Mouse (Mus musculus) layer of hippocampus, adult 11-12 months (tissue): ENCODE measurements around the gene Trove2.

Source experiments
- DNase-seq: peaks from one replicate; pipeline ENCODE4 v3.0.0; 2022; ENCODE audit warnings: low spot score

The Trove2 gene

DNA sequence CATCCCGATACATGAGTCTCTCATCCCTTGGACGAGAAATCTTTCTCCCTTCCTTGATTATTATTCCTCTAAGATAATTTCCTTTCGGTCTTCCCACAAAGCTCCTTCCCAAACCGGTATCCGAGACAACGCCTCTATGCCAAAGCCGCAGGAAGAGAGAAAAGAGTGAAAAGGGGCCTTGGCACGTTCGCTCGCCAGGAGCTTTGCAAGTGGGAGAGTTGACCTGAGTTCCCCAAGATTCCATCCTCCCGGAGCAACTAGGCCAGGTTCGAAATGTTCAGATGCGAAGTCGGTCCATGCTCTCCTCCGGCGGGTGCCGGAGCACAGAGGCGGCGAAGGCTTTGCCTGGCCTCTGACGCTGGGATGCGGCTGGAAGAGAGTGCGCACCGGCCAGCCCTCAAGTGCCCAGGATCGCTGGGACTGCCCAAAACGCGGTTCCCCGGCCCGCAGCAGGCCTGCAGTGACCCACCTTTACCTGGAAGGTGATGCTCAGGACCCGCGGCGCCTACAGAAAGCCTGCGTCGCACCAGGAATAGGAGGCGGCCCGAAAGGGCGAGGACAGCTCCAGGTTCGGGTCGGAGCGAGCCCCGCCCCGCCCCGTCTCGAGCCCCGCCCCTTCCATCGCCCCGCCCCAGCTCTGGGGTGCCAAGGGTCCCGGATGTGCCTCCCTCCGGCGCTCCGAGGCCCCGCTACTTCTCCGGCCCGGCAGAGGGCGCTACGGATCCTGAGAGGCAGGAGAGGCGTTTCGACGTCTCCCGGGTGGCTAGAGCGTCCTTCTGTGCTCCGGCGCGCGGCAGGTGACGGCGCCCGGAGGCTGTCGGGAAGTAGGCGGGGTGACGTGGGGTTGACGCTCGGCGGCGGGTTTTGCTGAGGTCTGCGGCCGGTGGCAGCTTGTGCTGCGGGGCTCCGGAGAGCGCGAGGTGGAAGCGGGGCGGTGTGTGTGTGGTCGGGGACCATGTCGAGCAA lies at the start of gene Trove2, which contains the start of gene Uchl5:
Gene Trove2, minus strand, starts transcription at position 623 of the 966 bp plus-strand sequence.
Gene Uchl5, plus strand, starts transcription at position 827 of the 966 bp plus-strand sequence.
- peak; percentile 98 for DNase-seq

DNA sequence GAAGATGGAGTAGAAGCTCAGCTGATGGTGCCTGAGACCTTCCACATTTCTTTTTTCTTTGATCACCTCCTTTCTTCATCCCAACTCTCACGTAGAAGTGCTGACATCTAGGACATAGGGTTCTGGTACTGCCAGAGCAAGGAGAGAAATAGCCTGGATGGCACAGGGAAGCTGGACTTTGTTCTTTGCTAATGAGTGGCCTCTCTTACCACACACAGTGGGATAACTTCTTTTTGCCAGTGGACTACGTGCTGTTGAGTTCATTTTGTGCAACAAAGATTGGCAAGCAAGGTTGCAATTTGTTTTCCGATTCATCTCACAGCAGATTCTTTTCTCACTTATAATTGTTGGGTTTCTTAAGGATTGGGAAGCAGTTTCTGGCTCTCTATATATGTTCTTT lies 45.8 kb upstream of the Trove2 start:
- no peak for DNase-seq

DNA sequence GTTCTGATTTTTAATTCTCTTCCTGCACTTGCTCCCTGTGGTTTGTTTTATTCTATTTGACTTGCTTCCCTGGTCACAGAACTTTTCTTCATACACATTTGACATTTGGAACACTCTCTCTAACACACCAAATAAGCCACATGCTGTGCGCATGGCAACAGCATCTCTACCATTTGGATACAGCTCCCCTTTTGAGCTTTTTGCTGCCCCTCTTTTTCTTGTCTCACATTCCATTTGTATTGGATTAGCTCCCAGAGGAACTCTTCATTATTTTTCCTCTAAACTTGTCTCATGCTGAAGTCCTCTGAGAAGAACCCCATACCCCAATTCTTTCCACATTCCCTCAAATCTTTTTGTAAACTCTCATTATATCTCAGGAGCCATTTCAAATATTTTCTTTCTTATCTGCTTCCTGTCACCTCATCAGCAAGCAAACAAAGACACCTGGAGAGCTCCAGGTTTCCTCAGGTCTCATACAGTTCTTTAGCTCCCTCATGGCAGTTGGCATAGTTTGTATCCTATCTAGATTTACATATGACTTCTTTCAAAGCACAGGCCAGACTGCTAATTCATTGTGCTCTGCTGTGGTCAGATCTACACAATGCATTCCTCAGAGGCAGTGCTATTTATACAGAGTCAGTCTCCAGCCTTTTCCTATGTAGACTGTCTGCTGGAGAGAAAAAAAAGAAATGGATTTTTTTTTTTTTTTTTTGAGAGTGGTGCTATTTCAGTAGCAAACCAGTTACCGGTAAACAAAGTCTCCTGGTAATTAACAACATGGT lies 43.4 kb upstream of the Trove2 start:
- DNase-seq: no peak

DNA sequence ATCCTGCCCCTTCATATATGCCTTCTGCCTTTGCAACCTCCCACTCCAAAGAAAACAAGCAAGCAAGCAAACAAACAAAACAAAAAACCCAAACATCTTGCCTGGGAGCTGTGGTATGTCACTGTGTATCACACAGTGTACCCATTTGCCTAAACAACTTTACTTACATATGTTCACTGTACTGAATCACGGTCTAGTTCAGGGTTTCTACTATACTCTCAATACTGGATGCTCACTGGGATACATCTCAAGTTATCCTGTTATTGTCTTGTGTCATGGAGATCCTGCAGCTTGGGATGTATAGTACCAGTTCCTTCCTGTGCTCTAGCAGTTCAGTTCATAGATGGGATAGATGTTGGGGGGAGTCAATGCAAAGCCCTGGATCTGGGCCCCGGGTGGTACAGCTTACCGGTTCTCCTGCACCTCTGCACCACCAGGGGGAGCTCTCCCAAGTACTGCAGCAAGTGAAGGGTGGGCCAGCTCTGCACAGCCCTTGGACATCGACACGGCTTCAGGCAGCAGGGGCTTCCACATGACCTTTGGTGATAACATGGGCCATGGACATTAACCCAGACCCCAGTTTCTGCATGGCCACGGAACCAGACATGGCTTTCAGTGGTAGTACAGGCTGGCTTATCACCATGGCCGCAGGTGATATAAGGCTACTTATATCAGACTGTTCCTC lies 37.0 kb upstream of the Trove2 start:
- peak; percentile 83 for DNase-seq

DNA sequence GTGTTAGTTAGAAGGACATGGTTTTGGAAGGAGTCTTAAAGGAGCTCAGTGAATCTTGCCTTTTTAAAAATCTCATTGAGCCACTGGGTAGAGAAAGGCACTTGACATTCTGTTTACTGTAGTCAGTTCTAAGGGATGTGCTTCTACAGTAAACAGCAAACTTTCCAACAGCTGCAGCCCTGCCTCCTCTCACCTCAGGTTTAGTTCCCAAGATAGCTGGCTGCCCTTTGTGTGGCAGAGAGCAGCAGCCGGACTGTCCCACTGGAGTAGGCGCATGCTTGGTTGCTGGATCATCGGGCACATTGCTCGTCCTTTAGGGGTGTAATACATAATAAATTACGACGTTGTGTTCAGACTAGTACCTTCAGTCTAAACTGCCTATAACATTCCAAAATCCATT lies 32.2 kb upstream of the Trove2 start:
- no peak for DNase-seq

DNA sequence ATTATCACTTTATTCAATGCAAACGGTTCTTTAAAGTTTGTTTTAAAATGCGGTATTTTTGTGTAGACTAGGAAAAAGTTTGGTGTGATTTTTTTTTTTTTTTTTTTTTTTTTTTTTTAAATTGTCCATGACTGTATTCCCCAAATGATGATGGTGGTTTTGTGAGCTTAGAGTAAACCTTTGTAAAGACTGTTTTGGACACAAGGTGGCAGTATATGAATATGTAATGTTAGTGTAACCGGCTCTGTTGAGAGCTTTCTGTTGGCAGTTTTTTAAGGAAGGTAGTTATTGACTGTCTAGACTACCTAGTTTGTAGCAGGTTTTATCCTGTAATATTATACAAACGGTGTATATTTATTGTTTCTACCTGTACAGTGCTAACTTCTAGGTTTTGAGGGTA lies 26.7 kb upstream of the Trove2 start:
- peak; percentile 47 for DNase-seq

DNA sequence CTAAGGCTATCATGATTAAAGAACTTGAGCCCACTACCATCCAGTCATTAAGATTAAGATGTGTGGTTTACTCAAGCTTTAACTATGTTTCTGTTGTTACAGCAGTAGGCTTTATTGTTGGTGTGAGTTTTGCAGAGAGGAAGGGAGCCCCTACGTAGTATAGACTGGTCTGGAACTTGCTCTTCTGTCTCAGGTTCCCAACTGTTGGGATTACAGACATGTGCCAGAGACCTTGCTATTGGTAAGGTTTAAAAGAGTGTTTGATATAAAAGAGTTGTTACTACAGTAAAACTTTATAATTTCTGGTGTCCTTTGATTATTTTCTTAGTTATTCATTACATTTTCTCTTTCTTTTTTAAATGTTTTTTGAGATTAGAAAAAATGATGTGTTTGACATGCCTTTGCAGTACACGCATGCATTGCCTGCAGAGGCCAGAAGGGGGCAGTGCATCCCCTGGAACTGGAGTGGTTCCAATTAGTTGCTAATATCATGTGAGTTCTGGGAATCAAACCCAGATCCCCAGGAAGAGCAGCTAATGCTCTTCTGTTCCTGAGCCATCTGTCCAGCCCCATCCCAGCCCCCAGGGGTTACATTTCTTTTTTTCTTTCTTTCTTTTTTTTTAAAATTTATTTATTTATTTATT lies 11.8 kb upstream of the Trove2 start:
- peak; percentile 25 for DNase-seq

DNA sequence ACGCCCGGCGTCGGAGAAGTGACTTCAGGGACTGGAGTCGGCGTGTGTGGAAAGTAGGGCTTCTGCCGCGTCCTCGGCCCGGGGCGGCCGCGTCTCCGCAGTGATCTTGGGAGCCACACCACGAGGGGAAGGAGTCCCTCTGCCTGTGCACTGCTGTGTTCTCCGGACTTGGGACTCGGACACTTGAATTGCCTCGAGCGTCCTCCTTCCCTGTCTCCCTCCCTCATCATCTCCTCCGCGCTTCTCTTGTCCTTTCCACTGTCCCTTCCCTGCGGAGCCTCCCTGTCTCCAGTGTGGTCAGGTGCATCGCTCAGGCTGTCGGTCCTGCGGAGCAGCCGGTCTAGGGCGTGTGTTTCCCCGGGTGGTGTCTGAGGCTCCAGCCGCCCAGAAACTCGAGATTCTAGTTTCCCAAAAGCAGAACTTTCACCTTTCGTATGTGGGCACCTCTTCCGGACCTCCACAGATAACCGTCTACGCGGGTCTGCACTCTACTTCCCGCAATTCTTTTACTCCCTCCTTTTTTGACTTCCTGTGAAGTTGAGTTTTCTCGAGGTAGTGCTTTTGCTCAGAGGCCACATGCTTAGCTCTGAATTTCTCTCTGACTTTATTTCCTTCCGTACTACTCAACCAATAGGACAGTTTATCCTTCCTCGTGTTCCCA lies 820 bp upstream of the Trove2 start:
- no peak for DNase-seq

DNA sequence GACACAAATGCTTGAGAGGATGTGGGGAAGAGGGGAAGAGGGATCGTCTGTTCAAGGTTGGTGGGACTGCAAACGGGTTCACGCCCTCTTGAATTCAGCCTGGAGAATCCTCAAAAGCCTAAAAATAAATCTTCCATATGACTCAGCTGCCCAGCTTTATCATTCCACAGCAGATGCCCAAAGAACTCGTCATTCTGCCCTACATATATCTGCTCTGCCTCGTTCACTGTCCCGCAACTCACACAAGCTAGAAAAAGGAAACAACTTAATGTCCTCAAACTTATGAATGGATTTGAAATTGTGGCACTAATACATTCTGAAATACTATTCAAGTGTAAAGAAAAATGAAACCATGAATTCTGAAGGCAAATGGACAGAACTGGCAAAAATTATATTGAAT lies 3.0 kb downstream of the Trove2 start:
- no peak for DNase-seq

DNA sequence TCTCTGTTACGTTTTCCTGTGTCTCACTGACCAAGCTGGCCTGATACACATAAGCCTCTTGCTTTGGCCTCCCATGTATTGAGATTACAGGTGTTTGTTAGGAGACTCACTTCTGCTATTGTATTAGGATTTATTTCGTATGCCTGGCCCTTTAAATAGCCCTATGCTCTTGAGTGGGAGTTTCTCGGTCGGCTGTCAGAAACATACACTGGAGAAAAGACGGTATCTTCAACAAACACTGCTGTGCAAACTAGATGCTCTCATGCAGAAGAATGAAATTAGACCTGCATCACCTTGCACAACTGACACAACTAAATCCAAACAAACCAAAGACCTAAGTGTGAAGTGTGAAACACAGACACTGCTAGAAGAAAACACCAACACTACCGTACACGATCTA lies 3.8 kb downstream of the Trove2 start:
- DNase-seq: no peak

DNA sequence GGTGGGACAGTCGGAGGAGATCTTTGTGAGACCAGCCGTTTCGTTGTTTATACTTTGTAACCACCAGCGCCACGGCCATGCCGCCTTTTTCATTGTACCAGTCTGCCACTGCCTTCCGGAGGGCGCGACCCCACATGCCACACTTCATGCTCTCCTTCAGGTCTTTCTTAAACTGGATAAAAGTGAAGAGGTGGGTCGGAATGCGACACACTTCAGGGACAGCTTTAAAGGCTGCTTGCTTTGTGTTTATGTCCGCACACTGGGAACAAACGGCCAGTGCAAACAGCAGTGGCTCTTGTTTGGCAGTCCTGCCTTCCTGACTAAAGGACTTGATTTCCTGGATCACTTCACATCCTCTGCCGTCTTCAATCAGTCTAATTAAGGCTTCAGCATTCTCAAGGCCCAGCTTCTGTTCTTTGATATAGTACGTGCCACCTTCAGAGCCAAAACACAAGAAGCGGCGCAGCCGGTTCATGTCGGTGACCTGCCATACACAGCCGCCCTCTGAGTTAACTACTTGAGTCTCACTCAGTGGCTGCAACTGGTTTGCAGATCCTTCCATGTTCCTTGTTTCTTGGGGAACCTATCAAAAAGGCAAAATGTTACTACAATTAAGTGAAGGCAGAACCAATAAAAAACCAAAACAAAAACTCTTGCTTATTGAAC lies 6.3 kb downstream of the Trove2 start:
- DNase-seq: no peak

DNA sequence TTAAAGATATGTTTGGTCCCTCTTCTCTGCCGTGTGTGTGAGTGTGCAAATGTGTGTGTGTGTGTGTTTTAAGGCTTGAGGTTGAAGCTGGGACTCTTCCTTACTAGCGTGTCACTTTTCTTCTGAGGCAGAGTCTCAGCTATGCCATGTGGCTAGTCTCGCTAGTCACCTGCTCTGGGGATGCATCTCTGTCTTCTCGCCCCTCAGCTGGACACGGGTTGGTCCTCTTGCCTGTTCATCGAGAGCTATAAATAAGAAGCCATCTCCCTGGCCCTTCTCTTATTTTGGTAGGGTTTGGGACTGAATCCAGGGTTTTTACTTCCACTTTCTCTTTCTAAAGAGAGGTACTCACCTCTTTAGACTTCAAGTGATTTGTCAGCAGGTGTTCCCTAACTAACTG lies 10.6 kb downstream of the Trove2 start:
- DNase-seq: no peak

DNA sequence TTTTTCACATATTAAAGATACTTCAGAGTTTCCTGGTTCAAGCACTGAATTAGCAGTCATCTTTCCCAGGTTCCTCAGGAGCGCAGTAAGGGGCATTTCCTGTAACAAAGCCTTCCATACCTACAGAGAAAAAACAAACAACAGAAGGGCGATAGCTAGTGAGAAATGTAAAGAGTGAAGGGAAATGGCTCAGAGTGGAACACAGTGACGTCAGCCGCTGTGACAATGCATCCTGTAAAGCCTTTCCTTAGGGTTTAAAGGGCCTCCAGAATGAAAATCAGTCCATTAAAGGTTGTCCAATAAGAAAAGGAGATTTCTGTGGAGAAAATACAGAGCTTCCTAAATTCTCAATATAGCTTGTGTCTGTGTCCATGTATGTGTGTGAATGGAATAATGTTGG lies 11.1 kb downstream of the Trove2 start:
- DNase-seq: no peak

DNA sequence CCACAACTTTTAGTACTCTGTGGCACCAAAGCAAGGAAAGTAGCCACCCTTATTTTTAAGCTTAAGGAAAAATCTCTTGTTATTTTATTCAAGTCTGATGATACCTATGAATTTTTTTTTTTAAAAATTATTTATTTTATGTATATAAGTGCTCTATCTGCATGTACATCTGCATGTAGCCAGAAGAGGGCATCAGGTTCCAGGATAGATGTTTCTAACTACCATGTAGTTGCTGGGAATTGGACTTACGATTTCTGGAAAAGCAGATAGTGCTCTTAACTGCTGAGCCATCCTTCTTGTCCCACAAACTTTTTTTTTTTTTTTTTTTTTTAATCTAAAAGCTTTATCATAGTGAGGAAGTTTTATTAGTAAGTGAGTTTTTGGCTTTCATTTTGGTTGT lies 12.4 kb downstream of the Trove2 start:
- DNase-seq: no peak

DNA sequence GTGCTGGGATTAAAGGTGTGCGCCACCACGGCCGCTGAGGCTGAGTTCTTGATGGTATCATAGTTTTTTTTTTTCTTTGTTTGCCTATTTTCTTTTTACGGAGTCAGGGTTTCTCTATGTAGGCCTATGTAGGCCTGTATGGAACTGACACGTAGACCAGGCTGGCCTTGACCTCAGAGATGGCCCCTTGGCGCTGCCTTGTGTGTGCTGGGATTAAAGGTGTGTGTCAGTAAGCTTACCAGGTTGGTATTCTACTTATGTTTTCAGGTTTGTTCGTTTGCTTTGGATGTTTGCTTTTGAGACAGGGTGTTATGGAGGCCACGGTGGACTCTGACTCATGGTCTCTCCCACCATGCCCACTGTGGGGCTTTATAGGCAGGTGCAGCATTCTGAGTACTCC lies 14.7 kb downstream of the Trove2 start:
- DNase-seq: no peak

DNA sequence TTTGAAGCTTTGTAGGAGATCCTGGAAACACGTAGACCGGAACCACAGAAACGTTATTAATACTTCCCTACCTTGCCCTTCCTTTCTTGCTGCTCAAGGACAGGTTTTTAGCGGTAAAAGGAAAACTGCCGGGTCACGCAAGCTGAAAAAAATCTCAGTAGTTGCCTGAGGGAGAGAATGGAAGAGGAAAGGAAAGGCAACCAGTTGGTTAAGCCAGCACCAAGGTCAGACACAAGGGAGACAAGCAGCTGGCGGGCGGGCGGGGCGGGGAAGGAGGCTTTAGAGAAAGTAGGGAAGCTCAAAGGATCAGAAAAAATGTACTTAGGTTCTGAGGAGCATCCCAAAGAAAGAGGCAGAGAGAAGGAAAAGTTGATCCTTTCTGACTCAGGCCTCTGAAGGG lies 31.0 kb downstream of the Trove2 start:
- DNase-seq: no peak

DNA sequence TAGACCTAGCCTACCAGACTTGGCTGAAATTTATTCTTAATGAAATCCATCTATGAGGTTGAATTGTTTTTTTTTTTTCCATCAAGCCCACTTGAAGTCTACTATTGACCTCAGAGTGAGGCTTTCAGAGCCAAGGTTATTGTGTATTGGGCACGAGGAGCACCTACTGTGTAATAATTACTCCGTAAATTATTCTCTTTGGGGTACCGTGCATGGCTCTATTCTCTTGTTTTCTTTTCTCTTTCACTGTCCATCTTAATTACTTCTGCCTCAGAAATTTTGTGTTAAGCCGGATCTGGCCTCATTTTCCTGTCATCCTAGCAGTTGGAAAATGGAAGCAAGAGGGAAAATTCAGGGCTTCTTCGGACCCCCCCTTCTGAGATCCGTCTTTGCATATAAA lies 34.7 kb downstream of the Trove2 start:
- DNase-seq: no peak

DNA sequence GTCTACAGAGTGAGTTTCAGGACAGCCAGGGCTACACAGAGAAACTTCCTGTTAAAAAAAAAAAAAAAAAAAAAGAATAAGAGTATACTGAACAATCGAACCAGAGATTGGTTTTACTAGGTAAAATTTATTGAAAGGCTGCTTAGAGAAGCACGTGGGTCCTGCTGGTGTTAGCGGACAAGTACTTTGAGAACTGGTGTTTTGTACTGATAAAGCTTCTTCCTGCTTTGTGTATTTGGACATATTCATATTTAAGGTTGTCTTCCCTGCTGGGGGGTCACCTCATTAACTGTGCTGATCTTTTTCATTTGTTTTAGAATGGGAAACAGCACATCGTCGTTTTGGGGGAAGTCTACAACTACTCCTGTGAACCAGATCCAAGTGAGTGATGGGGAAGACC lies 35.5 kb downstream of the Trove2 start:
- DNase-seq: no peak

DNA sequence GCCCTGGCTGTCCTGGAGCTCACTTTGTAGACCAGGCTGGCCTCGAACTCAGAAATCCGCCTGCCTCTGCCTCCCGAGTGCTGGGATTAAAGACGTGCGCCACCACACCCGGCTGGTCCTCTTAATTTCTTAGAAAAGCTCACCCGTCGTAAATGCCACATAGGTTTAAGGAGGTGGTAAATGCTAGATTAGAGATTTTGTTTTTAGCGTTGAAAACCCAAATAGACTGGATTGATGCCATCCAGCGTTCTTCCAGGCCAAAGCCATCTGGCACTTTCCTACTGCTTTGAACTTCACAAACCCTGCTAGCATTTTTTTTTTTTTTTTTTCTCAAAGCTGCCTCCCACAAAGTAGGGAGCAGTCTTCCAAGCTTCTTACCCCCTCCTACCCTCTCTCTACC lies 36.3 kb downstream of the Trove2 start:
- peak; percentile 27 for DNase-seq

DNA sequence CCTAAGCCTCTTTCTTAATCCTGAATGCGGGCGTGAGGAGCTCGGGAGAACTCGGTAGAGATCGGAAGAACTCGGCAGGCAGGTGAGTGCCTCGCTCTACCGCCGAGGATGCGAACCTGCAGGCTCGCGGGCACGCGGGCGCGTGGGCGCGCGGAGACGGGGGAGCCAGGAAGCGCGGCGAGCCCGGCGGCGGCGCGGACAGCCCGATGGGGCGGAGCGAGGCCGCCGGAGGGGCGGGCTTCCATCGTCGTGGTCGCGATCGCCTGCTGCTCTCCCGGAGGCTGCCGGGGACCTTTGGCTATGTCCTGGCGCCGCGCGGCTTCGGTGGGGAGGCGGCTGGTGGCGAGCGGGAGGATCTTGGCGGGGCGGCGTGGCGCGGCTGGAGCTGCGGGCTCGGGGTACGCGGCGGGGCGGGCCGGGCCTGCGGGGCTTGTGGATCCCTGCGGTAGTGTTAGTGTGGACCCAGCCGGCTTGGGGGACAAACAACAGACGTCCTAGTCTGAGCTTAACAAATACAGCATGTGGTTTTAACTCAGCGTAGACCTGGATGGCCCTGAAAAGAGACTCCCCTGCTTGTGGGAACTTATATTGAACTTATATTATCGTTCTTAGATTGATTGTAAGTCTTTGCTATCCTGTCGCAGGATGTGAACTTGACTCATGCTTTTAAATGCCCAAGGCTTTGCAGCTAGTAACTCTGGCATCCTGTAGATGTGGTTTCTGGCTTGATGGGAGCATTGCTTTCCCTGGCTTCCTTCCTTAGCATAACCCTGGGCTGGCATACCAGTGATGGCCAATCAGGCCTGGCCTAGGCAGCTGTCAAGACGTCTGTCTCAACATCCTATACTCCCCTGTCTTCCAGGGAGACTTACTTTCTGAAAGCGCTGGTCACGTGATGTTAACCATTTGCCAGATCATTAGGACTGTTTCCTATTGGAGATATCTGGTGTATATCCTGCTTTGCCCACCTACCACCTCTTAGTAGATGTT lies 37.2 kb downstream of the Trove2 start:
- DNase-seq: peak; percentile 85
